Mouse (Mus musculus): Measurements from ENCODE around the gene Map2k1.

GRCm38 (mm10) chr9:64174766-64175165, 78.7 kb downstream of the Map2k1 start:
- TF ChIP-seq CTCF (IDR thresholded peaks at IDR 0.05; ENCODE audit: extremely low read depth, insufficient read length, insufficient replicate concordance, low read depth, low read length) (no peak), POLR2A (IDR thresholded peaks at IDR 0.05; ENCODE audit: low read depth, low read length) (no peak)
